Mouse (Mus musculus): ENCODE measurements around the gene Adprm. TPM values are rescaled to one million over a fixed set of nuclear protein-coding genes. Genes with fewer than 3 reads are reported as not detected.

The Adprm gene
- polyA plus RNA-seq, 1 experiment = 22.4 TPM

DNA sequence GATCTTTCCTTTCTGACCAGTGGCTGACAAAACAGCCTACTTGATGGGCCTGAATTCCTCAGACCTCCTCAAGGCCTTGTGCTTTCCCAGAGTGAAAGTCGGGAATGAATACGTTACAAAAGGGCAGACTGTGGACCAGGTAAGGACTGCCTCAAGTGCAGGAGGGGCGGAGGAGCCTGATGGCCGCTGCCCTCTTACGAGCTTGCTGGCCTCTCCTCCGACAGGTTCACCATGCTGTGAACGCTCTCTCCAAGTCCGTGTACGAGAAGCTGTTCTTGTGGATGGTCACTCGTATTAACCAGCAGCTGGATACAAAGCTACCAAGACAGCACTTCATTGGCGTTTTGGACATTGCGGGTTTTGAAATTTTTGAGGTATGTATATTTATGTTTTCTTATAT, 34.8 kb upstream of the Adprm start:
- Histone ChIP-seq H3K4me3 (ENCODE audit: insufficient read depth, low read length) (no peak overlapping the region), H3K27ac (ENCODE audit: insufficient read depth, low read length) (no peak overlapping the region), H3K4me1 (ENCODE audit: control insufficient read depth, insufficient read depth, low read length) (no peaks in the 10 kb centered on the region)
- TF ChIP-seq POLR2A (IDR thresholded peaks at IDR 0.05; ENCODE audit: low read depth, low read length) (no peak), CTCF (IDR thresholded peaks at IDR 0.05; ENCODE audit: borderline replicate concordance, insufficient read depth, low read length) (no peak)

DNA sequence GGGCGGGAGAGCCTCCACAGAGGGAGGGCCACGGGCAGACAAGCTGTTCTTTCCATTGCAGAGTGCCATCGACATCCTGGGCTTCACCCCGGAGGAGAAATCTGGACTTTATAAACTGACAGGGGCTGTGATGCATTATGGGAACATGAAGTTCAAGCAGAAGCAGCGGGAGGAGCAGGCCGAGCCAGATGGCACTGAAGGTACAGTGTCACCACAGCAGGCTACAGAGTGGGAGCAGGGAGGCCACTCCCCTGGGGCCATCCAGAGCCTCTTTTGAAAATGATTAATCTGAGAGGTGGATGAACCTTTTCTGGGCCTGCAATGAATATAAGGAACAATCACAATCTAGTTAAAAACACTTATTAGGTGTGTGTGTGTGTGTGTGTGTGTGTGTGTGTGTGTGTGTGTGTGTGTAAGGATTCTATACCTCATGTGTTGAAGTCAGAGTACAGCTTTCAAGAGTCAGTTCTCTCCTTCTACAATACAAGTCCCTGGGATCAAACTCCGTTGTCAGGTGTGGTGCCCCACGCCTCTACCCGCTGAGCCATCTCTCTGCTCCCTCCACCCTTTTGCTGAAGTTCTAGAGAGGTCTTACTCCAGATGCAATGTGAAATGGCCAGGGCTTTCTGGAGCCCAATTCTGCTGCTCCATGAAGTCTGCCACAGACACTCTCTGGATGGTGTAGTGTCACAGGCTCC, 34.2 kb upstream of the Adprm start:
- H3K4me3 ChIP-seq (ENCODE audit: insufficient read depth, low read length) = no peak overlapping the region
- no peak for TF ChIP-seq CTCF (IDR thresholded peaks at IDR 0.05; ENCODE audit: borderline replicate concordance, insufficient read depth, low read length)
- no peak for TF ChIP-seq POLR2A (IDR thresholded peaks at IDR 0.05; ENCODE audit: low read depth, low read length)

DNA sequence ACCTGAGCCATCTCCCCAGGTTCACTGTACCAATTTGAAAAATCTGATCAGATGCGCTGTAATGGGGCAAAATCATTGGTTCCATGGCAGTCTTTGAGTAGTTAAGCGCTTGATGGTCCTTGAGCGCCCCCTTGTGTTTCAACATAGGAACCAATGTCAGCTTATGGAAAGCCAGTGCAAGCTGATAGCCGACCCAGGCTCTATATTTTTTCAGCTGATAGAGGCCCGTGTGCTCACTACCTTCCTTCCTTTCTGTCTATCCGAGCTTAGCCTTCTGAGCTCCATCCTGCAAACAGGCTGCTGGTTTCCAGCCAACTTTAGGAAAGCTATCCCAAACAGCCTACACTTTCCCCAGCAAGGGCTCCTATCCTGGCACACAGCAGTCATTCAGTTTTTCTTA, 33.1 kb upstream of the Adprm start:
- no peak overlapping the region for H3K27ac ChIP-seq (ENCODE audit: insufficient read depth, low read length)
- no peaks in the 10 kb centered on the region for H3K4me1 ChIP-seq (ENCODE audit: control insufficient read depth, insufficient read depth, low read length)
- TF ChIP-seq CTCF (IDR thresholded peaks at IDR 0.05; ENCODE audit: borderline replicate concordance, insufficient read depth, low read length) (no peak), POLR2A (IDR thresholded peaks at IDR 0.05; ENCODE audit: low read depth, low read length) (no peak)
- H3K4me3 ChIP-seq (ENCODE audit: insufficient read depth, low read length) = no peak overlapping the region

More for the DNA sequence above, 34.2 kb upstream of the Adprm start:
- H3K27ac ChIP-seq (ENCODE audit: insufficient read depth, low read length) = no peak overlapping the region
- H3K4me1 ChIP-seq (ENCODE audit: control insufficient read depth, insufficient read depth, low read length) = no peaks in the 10 kb centered on the region

DNA sequence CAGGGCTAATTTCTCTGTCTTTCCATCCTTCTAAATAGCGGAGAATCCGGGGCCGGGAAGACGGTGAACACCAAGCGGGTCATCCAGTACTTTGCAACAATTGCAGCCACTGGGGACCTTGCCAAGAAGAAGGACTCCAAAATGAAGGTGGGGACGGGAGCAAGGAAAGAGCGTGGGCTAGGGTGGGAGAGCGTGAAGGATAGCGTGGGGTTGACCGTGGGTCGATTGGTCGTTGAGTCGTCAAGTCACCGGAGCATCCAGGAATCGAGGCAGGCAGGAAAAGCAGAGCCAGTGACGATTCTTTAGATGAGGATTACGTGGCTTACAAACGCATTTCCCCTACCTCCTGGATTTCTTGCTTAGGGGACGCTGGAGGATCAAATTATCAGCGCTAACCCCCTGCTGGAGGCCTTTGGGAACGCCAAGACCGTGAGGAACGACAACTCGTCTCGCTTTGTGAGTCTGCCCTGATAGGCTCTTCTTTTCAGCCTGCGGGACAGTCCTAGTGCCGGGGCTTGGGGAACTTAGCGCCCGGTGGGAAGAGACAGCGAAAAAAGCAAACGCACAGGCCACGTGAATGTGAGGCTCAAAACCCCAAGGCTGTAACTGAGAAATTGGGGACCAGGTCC, 31.4 kb upstream of the Adprm start:
- H3K27ac ChIP-seq (ENCODE audit: insufficient read depth, low read length) = no peak overlapping the region
- H3K4me1 ChIP-seq (ENCODE audit: control insufficient read depth, insufficient read depth, low read length) = no peaks in the 10 kb centered on the region
- H3K4me3 ChIP-seq (ENCODE audit: insufficient read depth, low read length) = no peak overlapping the region
- TF ChIP-seq POLR2A (IDR thresholded peaks at IDR 0.05; ENCODE audit: low read depth, low read length) (no peak), CTCF (IDR thresholded peaks at IDR 0.05; ENCODE audit: borderline replicate concordance, insufficient read depth, low read length) (no peak)

DNA sequence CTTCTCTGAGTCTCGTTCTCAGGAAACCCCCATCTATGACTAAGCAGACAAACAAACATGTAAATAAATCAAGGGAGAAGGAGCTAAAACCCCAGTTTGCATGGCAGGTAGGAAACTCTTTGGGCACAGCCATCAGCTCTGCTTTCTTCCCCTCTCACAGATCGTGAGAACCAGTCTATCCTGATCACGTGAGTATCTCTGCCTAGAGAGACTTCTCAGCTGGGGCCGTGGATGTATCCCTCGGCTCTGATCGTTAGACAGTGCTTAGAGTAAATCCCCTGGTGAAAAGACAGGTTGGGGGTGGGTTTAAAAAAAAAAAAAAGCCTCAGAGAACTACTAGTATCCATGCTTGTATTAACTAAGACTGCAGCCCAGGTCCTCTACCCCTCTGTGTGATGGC, 30.8 kb upstream of the Adprm start:
- Histone ChIP-seq H3K27ac (ENCODE audit: insufficient read depth, low read length) (no peak overlapping the region), H3K4me1 (ENCODE audit: control insufficient read depth, insufficient read depth, low read length) (no peaks in the 10 kb centered on the region), H3K4me3 (ENCODE audit: insufficient read depth, low read length) (no peak overlapping the region)
- TF ChIP-seq POLR2A (IDR thresholded peaks at IDR 0.05; ENCODE audit: low read depth, low read length) (no peak), CTCF (IDR thresholded peaks at IDR 0.05; ENCODE audit: borderline replicate concordance, insufficient read depth, low read length) (no peak)

DNA sequence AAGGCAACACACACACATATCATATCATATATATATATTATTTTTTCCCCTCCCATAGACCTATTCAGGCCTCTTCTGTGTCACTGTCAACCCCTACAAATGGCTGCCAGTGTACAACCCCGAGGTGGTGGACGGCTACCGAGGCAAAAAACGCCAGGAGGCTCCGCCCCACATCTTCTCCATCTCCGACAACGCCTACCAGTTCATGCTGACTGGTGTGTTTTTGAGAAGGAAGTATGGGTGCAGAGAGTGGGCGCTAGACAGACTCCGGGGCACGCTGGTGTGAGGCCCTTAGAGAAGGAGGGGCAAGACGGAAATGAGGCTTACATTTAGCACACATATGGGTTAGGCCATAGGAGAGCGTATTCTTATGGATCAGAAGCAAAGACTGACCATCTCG, 30.4 kb upstream of the Adprm start:
- Histone ChIP-seq H3K4me1 (ENCODE audit: control insufficient read depth, insufficient read depth, low read length) (no peaks in the 10 kb centered on the region), H3K4me3 (ENCODE audit: insufficient read depth, low read length) (no peak overlapping the region), H3K27ac (ENCODE audit: insufficient read depth, low read length) (no peak overlapping the region)
- TF ChIP-seq POLR2A (IDR thresholded peaks at IDR 0.05; ENCODE audit: low read depth, low read length) (no peak), CTCF (IDR thresholded peaks at IDR 0.05; ENCODE audit: borderline replicate concordance, insufficient read depth, low read length) (no peak)

DNA sequence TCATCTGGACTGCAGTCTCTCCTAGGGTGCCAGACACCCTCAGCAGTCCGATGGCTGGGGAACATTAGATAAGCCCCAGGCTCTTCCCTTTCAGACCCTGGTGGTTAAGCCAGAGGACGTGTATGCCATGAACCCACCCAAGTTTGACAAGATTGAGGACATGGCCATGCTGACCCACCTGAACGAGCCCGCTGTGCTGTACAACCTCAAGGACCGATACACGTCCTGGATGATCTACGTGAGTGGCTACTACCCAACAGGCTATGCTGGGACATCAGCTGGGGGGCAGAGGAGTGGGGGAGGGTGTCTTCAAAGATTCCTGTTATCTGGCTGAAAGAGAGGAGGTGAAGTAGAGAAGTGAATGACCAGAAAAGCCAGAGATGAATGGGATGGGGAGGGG, 29.8 kb upstream of the Adprm start:
- H3K27ac ChIP-seq (ENCODE audit: insufficient read depth, low read length) = no peak overlapping the region
- H3K4me3 ChIP-seq (ENCODE audit: insufficient read depth, low read length) = no peak overlapping the region
- H3K4me1 ChIP-seq (ENCODE audit: control insufficient read depth, insufficient read depth, low read length) = no peaks in the 10 kb centered on the region
- no peak for TF ChIP-seq CTCF (IDR thresholded peaks at IDR 0.05; ENCODE audit: borderline replicate concordance, insufficient read depth, low read length)
- no peak for TF ChIP-seq POLR2A (IDR thresholded peaks at IDR 0.05; ENCODE audit: low read depth, low read length)

DNA sequence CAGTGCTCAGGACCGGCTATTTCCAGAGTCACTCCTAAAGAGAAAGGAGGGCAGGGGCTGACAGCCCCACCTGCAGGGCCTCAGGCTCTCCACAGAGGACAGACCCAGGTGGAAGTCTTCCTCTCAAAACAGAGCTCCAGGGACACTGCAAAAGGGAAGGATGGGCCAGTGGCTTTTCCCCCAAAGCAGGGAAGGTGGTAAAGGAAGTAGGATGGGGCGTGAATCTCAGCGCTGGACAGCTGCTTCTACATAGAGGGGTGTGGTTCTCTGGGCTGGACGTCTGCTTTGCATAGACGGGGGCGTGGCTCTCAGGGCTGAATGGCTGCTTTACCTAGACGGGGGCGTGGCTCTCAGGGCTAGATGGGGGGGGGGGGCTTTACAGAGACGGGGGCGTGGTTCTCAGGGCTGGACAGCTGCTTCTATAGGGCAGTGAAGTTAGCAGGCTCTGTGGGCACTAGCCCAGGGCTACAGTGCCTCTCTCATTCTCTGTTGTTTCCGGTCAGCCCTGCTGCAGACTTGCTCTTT, 28.8 kb upstream of the Adprm start:
- Histone ChIP-seq H3K4me3 (ENCODE audit: insufficient read depth, low read length) (no peak overlapping the region), H3K4me1 (ENCODE audit: control insufficient read depth, insufficient read depth, low read length) (peaks cover 3% of the 10 kb centered on the region; the same call in 1 of the 2 replicates), H3K27ac (ENCODE audit: insufficient read depth, low read length) (no peak overlapping the region)
- TF ChIP-seq CTCF (IDR thresholded peaks at IDR 0.05; ENCODE audit: borderline replicate concordance, insufficient read depth, low read length) = no peak
- no peak for TF ChIP-seq POLR2A (IDR thresholded peaks at IDR 0.05; ENCODE audit: low read depth, low read length)

DNA sequence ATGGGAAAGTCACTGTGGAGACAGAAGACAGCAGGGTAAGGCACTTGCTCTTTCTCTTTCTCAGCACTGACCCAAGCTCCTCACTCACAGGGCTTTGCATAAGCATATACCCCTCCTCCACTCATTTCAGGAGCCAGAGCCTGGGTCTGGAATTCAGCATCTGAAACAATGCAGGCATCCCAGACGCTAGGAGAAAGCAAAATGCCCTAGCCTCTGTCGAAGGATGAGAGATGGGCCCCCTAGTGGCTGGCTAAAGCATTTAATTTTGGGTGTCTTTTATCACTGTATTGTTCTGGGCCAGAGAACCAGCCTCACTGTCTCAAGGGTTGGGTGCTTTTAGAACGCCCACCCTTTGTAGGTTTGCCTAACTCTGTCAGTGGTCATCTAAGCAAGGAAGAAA, 27.8 kb upstream of the Adprm start:
- H3K27ac ChIP-seq (ENCODE audit: insufficient read depth, low read length) = no peak overlapping the region
- peaks cover 3% of the 10 kb centered on the region; the same call in 1 of the 2 replicates for H3K4me1 ChIP-seq (ENCODE audit: control insufficient read depth, insufficient read depth, low read length)
- no peak for TF ChIP-seq POLR2A (IDR thresholded peaks at IDR 0.05; ENCODE audit: low read depth, low read length)
- no peak for TF ChIP-seq CTCF (IDR thresholded peaks at IDR 0.05; ENCODE audit: borderline replicate concordance, insufficient read depth, low read length)
- H3K4me3 ChIP-seq (ENCODE audit: insufficient read depth, low read length) = no peak overlapping the region

DNA sequence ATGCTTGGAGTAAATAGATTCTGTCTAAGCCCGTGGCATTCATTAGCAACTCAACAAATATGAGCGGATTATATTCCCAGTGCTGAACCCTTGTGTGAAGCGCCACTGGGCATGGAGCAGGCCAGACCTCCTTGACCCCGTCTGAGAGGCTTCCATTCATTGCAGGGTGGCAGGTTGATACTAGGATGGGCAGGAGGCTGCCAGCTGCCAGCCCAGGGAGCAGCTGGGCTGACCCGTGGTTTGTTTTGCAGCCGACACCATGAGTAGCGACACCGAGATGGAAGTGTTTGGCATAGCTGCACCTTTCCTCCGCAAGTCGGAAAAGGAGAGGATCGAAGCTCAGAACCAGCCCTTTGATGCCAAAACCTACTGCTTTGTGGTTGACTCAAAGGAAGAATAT, 27.3 kb upstream of the Adprm start:
- Histone ChIP-seq H3K4me1 (ENCODE audit: control insufficient read depth, insufficient read depth, low read length) (peaks cover 3% of the 10 kb centered on the region; the same call in 1 of the 2 replicates), H3K27ac (ENCODE audit: insufficient read depth, low read length) (no peak overlapping the region), H3K4me3 (ENCODE audit: insufficient read depth, low read length) (no peak overlapping the region)
- TF ChIP-seq CTCF (IDR thresholded peaks at IDR 0.05; ENCODE audit: borderline replicate concordance, insufficient read depth, low read length) = no peak
- TF ChIP-seq POLR2A (IDR thresholded peaks at IDR 0.05; ENCODE audit: low read depth, low read length) = no peak

Measured in embryonic fibroblast, embryonic 13.5 days (primary cell).